Mouse (Mus musculus): ENCODE data around the gene Astn1.

Gene Astn1

DNA sequence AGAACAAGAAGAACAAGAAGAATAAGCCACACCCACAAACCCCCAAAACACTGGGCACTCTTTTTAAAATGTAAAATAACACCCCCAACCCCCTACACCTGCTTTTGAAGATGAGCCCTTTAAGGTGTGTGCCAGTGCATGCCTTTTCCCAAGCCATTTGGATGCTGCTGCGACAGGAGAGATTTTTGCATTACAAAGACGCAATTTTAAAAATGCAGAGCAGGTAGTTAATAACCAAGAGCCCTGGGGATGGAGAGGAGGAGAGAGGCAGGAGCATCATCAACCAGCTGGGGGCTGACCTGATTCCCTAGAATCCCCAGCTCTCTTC is at the start of gene Astn1:
Gene Astn1, plus strand, starts transcription at position 310 of the 328 bp plus-strand sequence.
- no peak for DNase-seq (ENCODE audit: low read depth, low spot score)

DNA sequence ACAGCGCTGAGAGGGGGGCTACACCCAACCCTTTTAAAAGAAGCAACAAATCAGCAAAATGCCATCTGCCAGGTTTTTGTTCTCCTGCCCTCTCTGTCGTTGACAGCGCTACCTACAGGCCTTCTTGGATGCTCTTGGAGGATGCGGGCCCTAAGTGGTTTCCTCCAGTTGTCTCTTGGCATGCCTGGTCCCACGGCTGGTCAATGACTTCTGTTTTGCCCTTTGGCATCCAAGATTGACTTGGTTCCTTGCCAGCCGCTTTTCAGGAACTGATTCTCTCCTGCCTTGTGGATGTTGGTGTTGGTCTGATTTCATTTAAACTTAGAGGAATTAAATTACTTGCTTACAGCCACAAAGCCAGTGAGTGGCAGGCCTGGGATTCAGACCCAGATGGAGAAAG is 38.7 kb upstream of the Astn1 start:
- DNase-seq (ENCODE audit: low read depth, low spot score), result no peak

DNA sequence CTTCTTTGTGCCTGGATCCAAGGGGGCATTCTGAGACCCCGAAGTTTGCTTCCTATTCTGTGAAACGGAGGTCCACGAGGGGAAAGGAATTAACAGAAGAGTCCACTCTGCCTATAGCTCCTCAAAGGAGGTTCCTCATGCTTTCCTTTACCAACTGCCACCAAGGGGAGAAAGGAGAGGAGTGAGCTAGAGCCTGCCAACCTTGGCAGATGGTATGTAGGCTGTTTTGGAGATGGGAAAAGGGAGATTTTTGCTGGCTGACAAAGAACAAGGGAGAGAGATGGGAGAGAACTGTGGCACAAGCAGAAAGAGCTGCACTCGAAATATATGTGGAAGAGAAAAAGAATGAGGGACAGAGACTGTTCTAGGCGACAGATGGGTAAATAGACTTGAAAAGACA is 33.9 kb upstream of the Astn1 start:
- DNase-seq (ENCODE audit: low read depth, low spot score), result no peak

DNA sequence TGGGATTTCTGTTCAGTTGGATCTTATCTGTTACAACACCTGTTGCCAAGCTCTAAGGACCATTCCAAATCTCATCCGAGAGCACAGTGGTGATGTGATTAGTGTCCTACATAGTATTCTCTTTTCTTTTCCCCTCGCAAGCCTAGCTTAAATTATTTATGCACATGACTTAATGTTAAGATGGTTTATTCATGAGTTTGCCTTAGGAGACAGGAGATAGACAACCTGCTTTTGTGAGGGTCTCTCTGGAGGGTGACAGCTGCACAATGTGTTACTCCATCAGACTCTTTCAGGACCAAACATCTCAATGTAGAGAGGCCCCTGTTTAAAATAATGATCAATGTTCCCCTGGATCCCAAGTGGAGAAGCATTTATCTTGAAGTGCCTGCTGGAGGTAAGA is 33.2 kb upstream of the Astn1 start:
- no peak for DNase-seq (ENCODE audit: low read depth, low spot score)

DNA sequence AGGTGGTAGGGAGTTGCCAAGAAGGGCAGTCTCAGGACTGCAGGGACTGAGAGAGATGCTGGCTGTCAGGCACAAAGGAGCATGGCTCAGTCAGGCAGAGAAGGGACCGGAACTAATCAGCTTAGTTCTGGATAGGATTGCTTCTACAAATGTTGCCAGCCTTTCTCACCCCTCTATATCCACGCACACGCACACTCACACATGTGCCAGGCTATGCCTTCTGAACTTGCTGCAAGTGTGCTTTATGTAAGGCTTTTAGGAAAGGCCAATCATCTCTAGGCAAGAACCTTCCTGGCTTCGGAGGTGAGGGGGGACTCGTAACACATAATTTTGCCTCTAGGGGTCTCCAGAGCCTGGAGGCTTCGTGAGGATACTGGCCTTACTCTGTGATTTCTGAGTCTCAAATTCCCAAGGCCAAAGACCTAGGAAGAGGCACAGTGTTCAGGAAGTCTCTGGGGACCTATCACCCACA is 18.8 kb upstream of the Astn1 start:
- DNase-seq (ENCODE audit: low read depth, low spot score), result no peak

DNA sequence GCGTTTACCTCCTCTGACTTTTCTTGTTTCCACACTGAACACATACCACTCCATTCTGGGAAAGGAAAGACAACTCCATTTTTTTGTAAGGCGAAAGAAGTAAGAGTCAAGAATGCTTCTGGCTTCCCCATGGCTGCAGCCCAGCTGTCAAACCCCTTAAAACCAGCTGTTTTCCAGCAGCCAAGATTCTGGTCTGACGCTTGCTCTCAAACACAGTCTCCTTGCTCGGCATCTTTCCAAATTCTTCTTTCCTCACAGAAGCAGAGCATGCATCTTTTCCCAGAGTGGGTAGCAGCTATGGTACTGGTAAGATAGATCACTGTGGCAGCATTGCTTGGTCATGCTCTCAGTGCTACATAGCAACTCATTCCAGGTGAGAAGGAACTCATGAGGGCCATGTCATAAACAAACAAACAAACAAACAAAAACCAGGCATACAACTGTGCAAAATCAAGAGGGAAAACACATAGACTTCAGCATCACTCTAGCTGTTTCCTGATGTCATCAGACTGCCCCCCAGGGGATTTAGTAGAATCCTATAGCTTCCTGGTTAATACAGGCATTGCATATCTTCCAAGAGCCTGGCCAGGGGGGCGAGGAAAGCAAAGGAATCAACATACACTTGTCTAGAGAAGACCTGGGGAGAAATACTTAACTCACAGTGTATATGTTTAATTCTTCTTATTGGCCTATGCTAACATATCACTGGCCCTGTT is 8.3 kb upstream of the Astn1 start:
- no peak for DNase-seq (ENCODE audit: low read depth, low spot score)

DNA sequence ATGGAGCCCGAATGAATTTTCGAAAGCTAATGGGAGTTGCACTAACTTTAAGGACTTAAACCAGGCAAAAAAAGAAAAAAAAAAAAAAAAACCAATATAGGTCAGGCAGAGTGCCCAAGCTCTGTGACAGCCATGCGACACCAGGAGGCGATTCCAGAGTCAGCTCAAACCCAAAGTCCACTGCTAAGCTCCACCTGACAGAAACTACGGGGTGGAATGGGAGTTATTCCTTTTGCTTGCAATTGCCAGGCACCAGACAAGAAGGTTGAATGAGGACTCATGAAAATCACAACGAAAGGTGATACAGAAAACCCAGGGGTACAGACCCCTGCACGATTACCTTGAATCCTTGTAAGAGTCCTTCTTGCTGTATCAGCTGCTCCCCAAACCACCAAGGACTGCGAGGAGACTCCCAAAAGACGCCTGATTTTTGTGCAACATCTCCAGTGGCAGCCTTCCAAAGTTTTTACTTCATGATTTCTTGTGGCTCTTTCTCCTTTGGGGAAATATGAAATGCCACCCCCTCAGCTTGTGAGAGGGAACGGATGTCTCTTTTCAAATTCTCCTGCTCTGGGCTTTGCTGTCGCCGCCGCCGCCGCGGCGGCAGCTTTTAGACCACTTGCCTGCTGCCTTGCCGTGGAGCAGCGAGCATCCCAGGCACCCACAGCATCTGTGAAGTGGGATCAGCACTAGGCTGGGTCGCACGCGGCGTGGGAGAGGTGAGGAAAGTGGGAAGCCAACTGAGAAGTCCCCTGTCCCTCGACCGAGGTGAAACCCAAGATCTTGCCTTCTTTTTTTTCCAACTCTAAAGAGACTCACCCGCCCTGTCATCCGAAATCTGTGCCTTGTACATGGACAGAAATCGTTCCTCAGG is 6.7 kb upstream of the Astn1 start:
- no peak for DNase-seq (ENCODE audit: low read depth, low spot score)

DNA sequence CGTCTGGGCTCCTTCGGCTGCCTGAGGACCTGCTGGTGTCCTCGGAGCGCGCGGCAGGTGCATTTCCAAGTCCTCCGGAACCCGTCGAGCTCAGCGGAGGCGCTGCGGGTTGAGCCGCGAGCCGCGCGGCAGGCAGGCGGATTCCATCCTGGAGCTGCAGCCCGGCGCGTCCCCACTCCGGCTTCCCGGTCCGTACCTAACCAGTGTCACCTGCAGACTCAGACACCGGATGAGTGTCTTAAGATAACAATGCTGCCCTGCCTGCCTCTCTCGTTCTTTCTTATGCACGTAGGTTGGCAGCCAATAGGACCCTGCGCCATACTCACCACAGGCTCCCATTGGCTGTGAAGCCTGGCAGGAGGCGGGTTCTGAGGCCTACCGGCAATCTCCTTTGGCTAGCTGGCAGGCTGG is 6.0 kb upstream of the Astn1 start, which contains the start of gene Brinp2:
Gene Brinp2, minus strand, starts transcription at position 276 of the 411 bp plus-strand sequence.
- peak; percentile 55 for DNase-seq (ENCODE audit: low read depth, low spot score)

DNA sequence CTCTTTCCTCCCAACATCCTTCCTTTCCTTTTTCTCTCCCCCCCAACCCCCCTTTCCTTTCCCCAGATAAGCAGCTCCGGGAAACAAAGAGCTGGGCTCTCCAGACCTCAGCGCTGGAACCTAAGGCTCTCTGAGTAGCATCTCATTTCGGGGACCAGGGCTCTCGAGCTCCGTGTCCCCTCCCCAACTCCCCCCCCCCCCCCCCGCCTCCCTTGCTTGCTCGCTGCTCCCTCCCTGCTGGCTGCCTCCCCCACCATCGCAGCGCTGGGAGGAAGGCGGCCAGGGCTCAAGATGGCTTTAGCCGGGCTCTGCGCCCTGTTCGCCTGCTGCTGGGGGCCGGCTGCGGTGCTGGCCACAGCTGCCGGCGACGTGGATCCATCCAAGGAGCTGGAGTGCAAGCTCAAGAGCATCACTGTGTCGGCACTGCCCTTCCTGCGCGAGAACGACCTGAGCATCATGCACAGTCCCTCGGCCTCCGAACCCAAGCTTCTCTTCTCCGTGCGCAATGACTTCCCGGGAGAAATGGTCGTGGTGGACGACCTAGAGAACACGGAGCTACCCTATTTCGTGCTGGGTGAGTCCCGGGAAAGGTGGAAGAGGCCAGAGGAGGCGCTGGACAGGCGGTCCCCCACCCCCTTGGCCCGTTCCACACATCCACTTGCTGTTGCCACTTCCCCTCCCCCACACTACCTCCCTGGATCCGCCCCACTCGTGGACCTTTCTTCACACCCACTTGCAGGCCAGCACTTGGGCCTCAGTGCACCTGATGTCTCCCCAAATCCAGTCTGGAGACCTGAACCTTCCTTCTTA is 424 bp downstream of the Astn1 start:
- no peak for DNase-seq (ENCODE audit: low read depth, low spot score)

DNA sequence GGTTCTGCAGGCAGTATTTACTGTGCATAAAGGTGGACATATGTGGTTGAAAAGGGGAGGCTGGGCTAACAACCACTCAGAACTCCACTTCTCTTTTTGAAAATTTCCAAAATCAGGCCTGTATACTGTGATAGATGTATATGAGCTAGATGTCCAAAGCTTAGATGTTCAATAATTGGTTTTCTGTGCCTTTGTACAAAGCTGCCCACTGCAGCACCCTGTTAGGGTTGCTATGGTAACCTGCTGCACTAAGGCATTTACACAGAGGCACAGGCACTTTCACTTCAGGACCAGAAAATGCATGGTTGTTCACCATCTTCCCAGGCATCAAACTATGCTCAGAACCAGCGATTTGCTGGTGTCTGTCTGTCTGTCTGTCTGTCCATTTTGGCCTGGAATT is 2.4 kb downstream of the Astn1 start:
- no peak for DNase-seq (ENCODE audit: low read depth, low spot score)

DNA sequence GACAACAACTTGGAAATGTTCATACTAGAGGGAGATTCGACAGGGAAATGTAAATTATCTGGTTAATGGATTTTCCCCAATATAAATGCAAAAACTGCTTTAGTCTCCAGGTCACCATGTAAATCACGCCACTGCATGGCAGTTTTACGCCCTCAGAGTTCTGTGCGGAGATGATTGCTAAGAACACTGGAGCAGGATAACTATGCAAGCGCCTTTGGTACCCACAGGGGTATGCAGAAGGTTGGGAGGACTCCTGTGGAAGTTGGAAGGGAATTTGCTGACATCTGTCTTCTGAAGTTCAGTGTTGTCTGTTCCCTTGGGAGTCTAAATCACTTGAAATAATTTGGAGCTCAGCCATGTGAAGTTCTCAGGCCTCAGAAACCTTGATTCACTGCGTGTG is 20.2 kb downstream of the Astn1 start:
- no peak for DNase-seq (ENCODE audit: low read depth, low spot score)

DNA sequence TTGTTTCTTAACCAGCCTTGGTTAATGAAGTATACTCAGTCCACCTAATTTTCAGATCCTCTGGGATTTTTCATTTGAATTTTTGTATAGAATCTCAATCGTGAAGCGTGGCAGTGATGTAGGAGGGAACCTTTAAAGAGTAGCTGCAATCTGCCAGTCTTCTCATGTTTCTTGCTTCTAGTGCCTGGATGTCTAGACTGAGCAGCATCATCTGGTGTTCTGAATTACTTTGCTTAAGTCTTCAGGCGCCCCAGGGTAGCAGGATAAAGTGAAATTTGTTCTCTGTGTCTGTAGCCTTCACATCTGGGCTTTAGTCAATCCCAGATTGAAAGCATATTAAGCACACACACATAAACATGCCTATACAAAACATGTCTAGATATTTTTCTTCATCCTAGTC is 21.1 kb downstream of the Astn1 start:
- no peak for DNase-seq (ENCODE audit: low read depth, low spot score)

DNA sequence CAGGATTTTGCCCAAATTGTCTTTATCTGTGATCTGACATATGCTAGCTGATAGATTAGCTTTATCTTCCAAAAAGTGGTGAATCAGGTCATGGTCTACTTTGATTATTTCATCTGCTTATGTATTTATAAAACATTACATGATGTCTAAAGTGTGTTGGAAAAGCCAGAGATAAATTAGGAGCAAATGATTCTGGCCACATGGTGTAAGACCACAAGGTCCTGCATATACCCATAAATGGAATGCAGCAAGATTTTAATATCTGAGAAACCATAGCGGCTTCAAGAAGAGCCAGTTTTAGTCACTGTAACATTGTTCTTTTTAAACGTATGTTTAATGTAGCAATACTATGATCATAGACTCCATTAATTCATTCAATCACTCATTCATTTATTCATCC is 23.2 kb downstream of the Astn1 start:
- DNase-seq (ENCODE audit: low read depth, low spot score), result no peak

DNA sequence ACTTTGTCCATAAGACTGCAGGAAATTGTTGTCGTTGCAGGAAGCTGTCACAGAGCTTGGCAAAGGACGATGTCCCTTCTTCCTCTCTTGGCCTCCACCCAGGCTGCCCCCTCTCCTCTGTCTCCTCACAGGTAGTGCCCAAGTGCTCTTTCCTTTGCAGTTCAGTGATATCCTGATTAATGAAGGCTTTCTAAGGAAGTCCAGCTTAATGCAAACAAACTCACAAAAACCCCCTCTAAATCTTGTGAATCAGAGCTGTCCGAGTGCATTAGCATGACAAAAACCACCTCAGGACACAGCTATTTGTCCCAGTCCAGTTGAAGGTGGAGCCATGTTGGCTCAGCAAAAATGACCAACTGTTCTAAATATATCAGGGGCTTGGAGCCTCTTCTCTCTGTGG is 24.7 kb downstream of the Astn1 start:
- DNase-seq (ENCODE audit: low read depth, low spot score), result no peak

DNA sequence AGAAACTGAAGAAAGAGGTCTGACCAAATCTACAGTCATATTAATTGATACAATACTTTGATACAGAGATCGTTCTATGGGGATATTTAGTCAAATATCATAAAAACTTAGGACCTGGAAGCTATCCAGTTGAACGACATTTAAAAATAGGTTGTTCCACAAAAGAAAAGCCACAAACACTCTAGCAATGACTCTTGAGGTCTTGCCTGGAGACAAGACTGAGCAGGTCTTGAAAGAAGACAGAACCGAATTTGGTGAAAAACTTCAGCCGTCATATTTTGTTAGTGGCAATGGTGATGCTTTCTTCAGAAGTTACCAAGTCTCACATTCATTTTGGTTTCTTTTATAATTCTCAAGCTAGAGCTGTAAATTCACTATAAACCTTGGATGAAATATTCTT is 26.9 kb downstream of the Astn1 start:
- DNase-seq (ENCODE audit: low read depth, low spot score), result no peak

DNA sequence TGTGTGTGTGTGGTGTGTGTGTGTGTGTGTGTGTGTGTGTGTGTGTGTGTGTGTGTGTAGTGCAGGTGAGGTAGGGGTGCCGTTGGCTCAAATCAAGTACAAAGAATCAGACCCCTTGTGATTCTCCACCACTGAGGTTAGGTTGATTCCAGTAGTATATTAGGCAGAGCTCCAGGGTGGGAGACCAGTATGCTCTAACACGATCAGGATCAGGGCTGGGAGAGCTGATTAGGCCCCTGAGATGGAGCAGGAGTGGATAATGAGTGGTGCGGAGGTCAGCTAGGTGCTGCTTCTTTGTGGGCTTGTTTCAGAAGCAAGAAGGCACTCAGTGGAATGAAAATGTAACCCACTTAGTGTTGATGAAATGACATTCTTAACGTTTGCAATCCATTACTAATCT is 28.6 kb downstream of the Astn1 start:
- DNase-seq (ENCODE audit: low read depth, low spot score), result no peak

DNA sequence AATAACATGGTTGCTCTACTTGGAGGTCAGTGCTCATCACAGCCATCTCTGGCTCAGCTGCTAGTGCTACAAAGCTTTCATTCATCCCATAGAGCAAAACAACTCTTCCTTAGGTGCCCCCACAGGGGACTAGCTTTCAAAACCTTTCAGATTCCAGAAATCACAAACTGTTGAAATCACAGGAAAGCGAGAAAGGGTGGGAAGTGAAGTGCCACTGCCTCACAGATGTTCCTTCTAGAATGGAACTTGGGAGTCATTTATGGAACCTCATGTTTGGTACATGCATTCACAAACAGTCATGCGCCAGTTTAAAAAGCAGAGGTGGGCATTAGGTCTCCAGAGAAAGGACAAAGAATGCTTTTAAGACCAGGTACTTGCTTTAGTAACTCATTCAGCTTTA is 35.0 kb downstream of the Astn1 start:
- DNase-seq (ENCODE audit: low read depth, low spot score), result no peak

DNA sequence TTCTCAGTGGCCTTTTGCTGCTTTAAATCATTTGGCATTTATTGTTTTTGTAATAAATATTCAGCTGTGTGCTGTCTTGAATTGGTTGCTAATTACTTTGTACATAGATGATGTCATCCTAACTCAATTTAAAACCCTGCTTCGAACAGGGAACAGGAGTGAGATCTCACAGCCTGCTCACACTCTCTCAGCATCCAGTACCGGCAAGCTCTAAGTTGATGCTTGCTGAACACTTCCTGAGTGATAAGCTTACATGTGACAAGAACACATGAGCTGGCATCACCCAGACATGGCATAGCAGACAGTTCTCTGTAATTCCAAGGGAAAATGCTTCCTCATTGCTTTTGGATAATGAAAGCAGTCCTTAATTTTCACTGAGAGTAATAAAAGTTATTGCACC is 38.8 kb downstream of the Astn1 start:
- no peak for DNase-seq (ENCODE audit: low read depth, low spot score)

DNA sequence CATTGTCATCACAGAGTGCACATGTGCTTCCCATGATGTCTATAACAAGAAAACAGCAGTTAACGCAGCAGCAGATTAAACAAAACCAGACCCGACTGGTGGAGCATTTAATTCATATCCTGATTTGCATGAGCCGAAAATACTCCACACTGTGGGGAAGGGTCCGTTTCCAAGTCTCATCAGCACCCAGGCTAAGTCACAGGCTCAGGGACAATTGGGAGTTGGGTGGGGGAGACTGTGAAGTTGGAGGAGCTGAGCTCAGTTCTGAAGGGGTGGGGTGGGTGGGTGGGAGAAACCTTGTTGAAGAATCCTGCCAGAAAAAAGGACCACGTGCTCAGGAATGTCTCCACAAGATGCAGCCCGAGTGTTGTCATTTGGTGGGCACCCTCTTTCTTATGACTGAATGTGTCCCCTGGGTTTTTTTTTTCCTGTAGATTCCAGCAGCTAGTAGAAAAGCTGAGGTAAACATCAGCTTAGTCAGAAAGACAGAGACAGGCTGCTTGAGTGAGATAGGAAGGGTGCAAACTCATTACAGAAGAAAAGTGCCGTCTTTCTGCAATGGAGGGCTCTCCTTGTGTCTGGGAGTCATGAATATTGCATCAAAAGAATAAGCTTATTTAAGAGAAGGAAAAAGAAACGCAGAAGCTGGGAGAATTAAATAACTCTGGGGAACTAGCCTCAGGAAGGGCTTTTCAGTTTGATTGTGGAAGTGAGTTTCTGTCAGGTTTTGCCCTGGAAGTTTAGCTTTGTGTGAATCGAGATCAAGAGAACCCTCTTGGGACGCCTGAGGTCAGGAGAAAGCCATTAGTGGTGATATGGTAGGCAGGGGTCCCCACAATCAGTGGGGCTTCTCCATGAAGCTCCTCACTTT is 44.1 kb downstream of the Astn1 start:
- DNase-seq (ENCODE audit: low read depth, low spot score), result no peak

DNA sequence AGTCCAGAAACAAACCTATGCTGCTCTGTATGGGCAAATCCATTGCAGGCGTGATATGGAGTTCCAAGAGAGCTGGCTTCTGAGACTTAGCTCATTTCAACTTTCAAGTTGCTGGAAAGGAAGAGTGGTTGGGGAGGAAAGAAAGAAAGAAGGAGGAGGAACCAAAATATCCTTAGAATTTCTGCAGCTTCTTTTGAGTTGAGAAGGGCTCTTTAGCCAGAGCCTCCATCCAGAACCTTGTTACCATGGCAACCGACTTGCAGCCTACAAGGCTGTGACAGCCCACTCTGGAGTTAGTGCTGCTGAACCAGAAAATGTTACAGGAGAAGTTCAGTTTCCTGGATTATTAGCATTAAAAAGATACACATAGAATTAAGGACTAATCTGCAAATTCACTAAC is 46.1 kb downstream of the Astn1 start:
- DNase-seq (ENCODE audit: low read depth, low spot score), result no peak

DNA sequence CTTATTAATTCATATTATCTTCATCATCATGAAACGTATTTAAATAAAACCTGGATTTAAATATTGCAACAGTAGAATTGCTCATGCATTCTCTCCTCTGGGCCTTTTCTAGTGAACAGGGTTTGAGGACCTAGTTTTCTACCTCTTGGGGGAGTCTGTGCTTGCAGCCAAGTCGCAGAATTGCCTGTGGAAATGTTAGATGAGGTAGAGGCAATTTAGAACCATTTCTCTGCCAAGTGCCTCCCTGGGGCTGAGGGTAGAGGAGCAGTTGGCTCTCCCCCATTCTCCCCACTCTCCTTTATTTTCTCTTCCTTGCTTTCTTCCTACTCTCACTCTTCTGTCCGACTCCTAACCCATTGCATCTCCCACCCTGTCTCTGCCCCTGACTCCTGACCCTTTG is 49.1 kb downstream of the Astn1 start:
- DNase-seq (ENCODE audit: low read depth, low spot score), result no peak
